Mouse (Mus musculus) megakaryocyte, embryonic 14.5 days (primary cell): ENCODE data around the gene 1700024G13Rik. TPM values are rescaled to one million over a fixed set of nuclear protein-coding genes. Genes with fewer than 3 reads are reported as not detected.
"Not testable (repeated sequence)": the region's sequence is repeated elsewhere in the genome, so short reads cannot be mapped to it uniquely, and the experiment has no call there.

Experiments
- H3K27me3 ChIP-seq: replicated peaks from 2 replicates; pipeline ENCODE3; 2012; ENCODE audit warnings: inconsistent platforms
- H3K36me3 ChIP-seq: replicated peaks from 2 replicates; pipeline ENCODE3; 2012; ENCODE audit warnings: low read length, inconsistent platforms, mixed read lengths
- H3K4me1 ChIP-seq: 2 replicates; pipeline ENCODE4 v1.6.1; 2012; ENCODE audit warnings: inconsistent platforms
- H3K4me3 ChIP-seq: replicated peaks from 2 replicates; pipeline ENCODE3; 2012; ENCODE audit warnings: moderate library complexity, mild to moderate bottlenecking, inconsistent platforms
- H3K9me3 ChIP-seq: 2 replicates; pipeline ENCODE4 v1.6.1; 2012; ENCODE audit warnings: inconsistent platforms
- FLI1 ChIP-seq: IDR thresholded peaks from 2 replicates; pipeline ENCODE4 v1.6.1; 2012; ENCODE audit warnings: low read length, inconsistent platforms, mixed read lengths
- GATA1 ChIP-seq: IDR thresholded peaks from 3 replicates; pipeline ENCODE4 v1.6.1; 2012; ENCODE audit warnings: mixed read lengths, low read length, inconsistent platforms, borderline replicate concordance
- polyA plus RNA-seq: library from polyadenylated mRNA; stranded (reverse); fragments of >175 nt; gene quantifications from 2 replicates; pipeline ENCODE4 v1.2.3, GENCODE M21; 2012; ENCODE audit warnings: low replicate concordance; ENCODE audit not compliant: insufficient read depth

The 1700024G13Rik gene
- polyA plus RNA-seq, 1 experiment, result not detected

GRCm38 (mm10) chr14:32379395-32380098 lies 8.6 kb downstream of the 1700024G13Rik start:
- TF ChIP-seq FLI1, result no peak
- TF ChIP-seq GATA1, result no peak
- H3K4me3 ChIP-seq, result no peak overlapping the region
- no peaks in the 10 kb centered on the region for H3K36me3 ChIP-seq
- H3K27me3 ChIP-seq, result peaks cover 56% of the 10 kb centered on the region
- H3K4me1 ChIP-seq, result peaks cover 6% of the 10 kb centered on the region
- H3K9me3 ChIP-seq, result no peaks in the 10 kb centered on the region

GRCm38 (mm10) chr14:32372510-32372909 lies 15.7 kb downstream of the 1700024G13Rik start:
- Histone ChIP-seq H3K27me3 (peaks cover 13% of the 10 kb centered on the region), H3K4me1 (no peaks in the 10 kb centered on the region), H3K4me3 (no peak overlapping the region), H3K36me3 (no peaks in the 10 kb centered on the region), H3K9me3 (no peaks in the 10 kb centered on the region)
- TF ChIP-seq GATA1, result no peak
- no peak for TF ChIP-seq FLI1

GRCm38 (mm10) chr14:32369756-32370155 lies 18.4 kb downstream of the 1700024G13Rik start:
- Histone ChIP-seq H3K4me3 (no peak overlapping the region), H3K4me1 (no peaks in the 10 kb centered on the region), H3K9me3 (no peaks in the 10 kb centered on the region), H3K36me3 (no peaks in the 10 kb centered on the region), H3K27me3 (peaks cover 12% of the 10 kb centered on the region)
- TF ChIP-seq GATA1 (no peak), FLI1 (no peak)

- Histone ChIP-seq H3K36me3 (no peaks in the 10 kb centered on the region), H3K4me1 (no peaks in the 10 kb centered on the region), H3K9me3 (peaks cover 5% of the 10 kb centered on the region), H3K27me3 (peaks cover 3% of the 10 kb centered on the region), H3K4me3 (no peak overlapping the region)
- TF ChIP-seq FLI1 (no peak), GATA1 (no peak)
These were observed 23.8 kb downstream of the 1700024G13Rik start for GRCm38 (mm10) chr14:32364359-32364758.

GRCm38 (mm10) chr14:32351181-32351920 lies 36.8 kb downstream of the 1700024G13Rik start:
- H3K4me1 ChIP-seq, H3K9me3 ChIP-seq, H3K36me3 ChIP-seq, H3K27me3 ChIP-seq, H3K4me3 ChIP-seq: not testable (repeated sequence)

GRCm38 (mm10) chr14:32347307-32347706 lies 40.9 kb downstream of the 1700024G13Rik start:
- Histone ChIP-seq H3K9me3 (no peaks in the 10 kb centered on the region), H3K36me3 (no peaks in the 10 kb centered on the region), H3K27me3 (peaks cover 14% of the 10 kb centered on the region), H3K4me1 (no peaks in the 10 kb centered on the region), H3K4me3 (no peak overlapping the region)
- no peak for TF ChIP-seq FLI1
- TF ChIP-seq GATA1, result no peak

- no peak for TF ChIP-seq GATA1
- TF ChIP-seq FLI1, result no peak
- no peaks in the 10 kb centered on the region for H3K36me3 ChIP-seq
- no peak overlapping the region for H3K4me3 ChIP-seq
- no peaks in the 10 kb centered on the region for H3K9me3 ChIP-seq
- no peaks in the 10 kb centered on the region for H3K4me1 ChIP-seq
- peaks cover 19% of the 10 kb centered on the region for H3K27me3 ChIP-seq
These were observed 43.5 kb downstream of the 1700024G13Rik start for GRCm38 (mm10) chr14:32344694-32345093.

GRCm38 (mm10) chr14:32344176-32344575 lies 44.0 kb downstream of the 1700024G13Rik start:
- Histone ChIP-seq H3K9me3 (no peaks in the 10 kb centered on the region), H3K27me3 (peaks cover 22% of the 10 kb centered on the region), H3K4me1 (no peaks in the 10 kb centered on the region), H3K4me3 (no peak overlapping the region), H3K36me3 (no peaks in the 10 kb centered on the region)
- TF ChIP-seq GATA1 (no peak), FLI1 (no peak)

GRCm38 (mm10) chr14:32341823-32342222 lies 46.4 kb downstream of the 1700024G13Rik start:
- H3K4me3 ChIP-seq, result no peak overlapping the region
- TF ChIP-seq FLI1, result no peak
- TF ChIP-seq GATA1, result no peak
- H3K4me1 ChIP-seq, result no peaks in the 10 kb centered on the region
- H3K9me3 ChIP-seq, result no peaks in the 10 kb centered on the region
- H3K36me3 ChIP-seq, result no peaks in the 10 kb centered on the region
- peaks cover 36% of the 10 kb centered on the region for H3K27me3 ChIP-seq

GRCm38 (mm10) chr14:32336547-32336946 lies 51.6 kb downstream of the 1700024G13Rik start:
- no peaks in the 10 kb centered on the region for H3K9me3 ChIP-seq
- H3K27me3 ChIP-seq, result peaks cover 39% of the 10 kb centered on the region
- no peaks in the 10 kb centered on the region for H3K36me3 ChIP-seq
- TF ChIP-seq FLI1 (no peak), GATA1 (no peak)
- no peak overlapping the region for H3K4me3 ChIP-seq
- H3K4me1 ChIP-seq, result no peaks in the 10 kb centered on the region
